Mouse (Mus musculus): ENCODE measurements at regions not wholly inside any gene's neighbourhood (a gene's known extent, or its start where the extent isn't known, plus 50 kb on each side); places are given as distances from the start of the nearest gene placed in this dataset.

- DNase-seq (ENCODE audit: low spot score in 2 of 2) = no peak
- intact Hi-C loops (cut with DNase I) = no loop called here
Measured at GRCm38 (mm10) chr1:128994655-128995054, 278.4 kb upstream of the Thsd7b start.

GRCm38 (mm10) chr1:128983411-128983810 is 289.7 kb upstream of the Thsd7b start:
- intact Hi-C loops (cut with DNase I) = no loop called here

GRCm38 (mm10) chr1:128975586-128975985 is 297.5 kb upstream of the Thsd7b start:
- DNase-seq (ENCODE audit: low spot score in 2 of 2) = no peak
- intact Hi-C loops (cut with DNase I) = no loop called here

More at GRCm38 (mm10) chr1:128983411-128983810, 289.7 kb upstream of the Thsd7b start:
- DNase-seq (ENCODE audit: low spot score in 2 of 2) = no peak

- DNase-seq (ENCODE audit: low spot score in 2 of 2) = no peak
- intact Hi-C loops (cut with DNase I) = no loop called here
Measured at GRCm38 (mm10) chr1:128951436-128951835, 321.7 kb upstream of the Thsd7b start.

GRCm38 (mm10) chr1:128950512-128950911 is 322.6 kb upstream of the Thsd7b start:
- intact Hi-C loops (cut with DNase I) = no loop called here
- DNase-seq (ENCODE audit: low spot score in 2 of 2) = no peak

GRCm38 (mm10) chr1:128914811-128915210 is 322.7 kb upstream of the Cxcr4 start:
- DNase-seq (ENCODE audit: low spot score in 2 of 2) = no peak
- intact Hi-C loops (cut with DNase I) = no loop called here

GRCm38 (mm10) chr1:128912532-128912931 is 320.4 kb upstream of the Cxcr4 start:
- intact Hi-C loops (cut with DNase I) = no loop called here
- no peak for DNase-seq (ENCODE audit: low spot score in 2 of 2)

GRCm38 (mm10) chr1:128907566-128907965 is 315.5 kb upstream of the Cxcr4 start:
- intact Hi-C loops (cut with DNase I) = no loop called here
- no peak for DNase-seq (ENCODE audit: low spot score in 2 of 2)

GRCm38 (mm10) chr1:128898025-128898424 is 305.9 kb upstream of the Cxcr4 start:
- intact Hi-C loops (cut with DNase I) = no loop called here
- DNase-seq (ENCODE audit: low spot score in 2 of 2) = no peak

GRCm38 (mm10) chr1:128894546-128894945 is 302.5 kb upstream of the Cxcr4 start:
- no peak for DNase-seq (ENCODE audit: low spot score in 2 of 2)
- intact Hi-C loops (cut with DNase I) = no loop called here

- intact Hi-C loops (cut with DNase I) = loop anchor here (5.0 to 10.0 kb wide), 2 partner anchors 197 to 364 kb away; no protein-coding TSS in a partner anchor
- DNase-seq (ENCODE audit: low spot score in 2 of 2) = peak in 1 of 2 experiments; percentile 36
Measured at GRCm38 (mm10) chr1:128878291-128878690, 286.2 kb upstream of the Cxcr4 start.

GRCm38 (mm10) chr1:128875289-128875688 is 283.2 kb upstream of the Cxcr4 start:
- intact Hi-C loops (cut with DNase I) = loop anchor here (5.0 to 10.0 kb wide), 2 partner anchors 200 to 367 kb away; no protein-coding TSS in a partner anchor
- peak in 1 of 2 experiments; percentile 33 for DNase-seq (ENCODE audit: low spot score in 2 of 2)

- intact Hi-C loops (cut with DNase I) = loop anchor here (5.0 to 10.0 kb wide), 2 partner anchors 201 to 1323 kb away; no protein-coding TSS in a partner anchor
- no peak for DNase-seq (ENCODE audit: low spot score in 2 of 2)
Measured at GRCm38 (mm10) chr1:128874190-128874589, 282.1 kb upstream of the Cxcr4 start.

GRCm38 (mm10) chr1:128868761-128869160 is 276.7 kb upstream of the Cxcr4 start:
- no peak for DNase-seq (ENCODE audit: low spot score in 2 of 2)
- intact Hi-C loops (cut with DNase I) = loop anchor here (10.0 kb wide), 1 partner anchor 1486 kb away; no protein-coding TSS in a partner anchor

- no peak for DNase-seq (ENCODE audit: low spot score in 2 of 2)
- intact Hi-C loops (cut with DNase I) = loop anchor here (10.0 kb wide), 1 partner anchor 1494 kb away; no protein-coding TSS in a partner anchor
Measured at GRCm38 (mm10) chr1:128860537-128860936, 268.4 kb upstream of the Cxcr4 start.

GRCm38 (mm10) chr1:128860094-128860493 is 268.0 kb upstream of the Cxcr4 start:
- no peak for DNase-seq (ENCODE audit: low spot score in 2 of 2)
- intact Hi-C loops (cut with DNase I) = loop anchor here (10.0 kb wide), 1 partner anchor 1495 kb away; no protein-coding TSS in a partner anchor

- intact Hi-C loops (cut with DNase I) = no loop called here
Measured at GRCm38 (mm10) chr1:128858661-128859060, 266.6 kb upstream of the Cxcr4 start.

GRCm38 (mm10) chr1:128856933-128857332 is 264.8 kb upstream of the Cxcr4 start:
- DNase-seq (ENCODE audit: low spot score in 2 of 2) = no peak
- intact Hi-C loops (cut with DNase I) = no loop called here

More at GRCm38 (mm10) chr1:128858661-128859060, 266.6 kb upstream of the Cxcr4 start:
- no peak for DNase-seq (ENCODE audit: low spot score in 2 of 2)

- DNase-seq (ENCODE audit: low spot score in 2 of 2) = no peak
- intact Hi-C loops (cut with DNase I) = no loop called here
Measured at GRCm38 (mm10) chr1:128854649-128855048, 262.6 kb upstream of the Cxcr4 start.

GRCm38 (mm10) chr1:128853286-128853685 is 261.2 kb upstream of the Cxcr4 start:
- intact Hi-C loops (cut with DNase I) = no loop called here
- DNase-seq (ENCODE audit: low spot score in 2 of 2) = no peak

GRCm38 (mm10) chr1:128837361-128837760 is 245.3 kb upstream of the Cxcr4 start:
- no peak for DNase-seq (ENCODE audit: low spot score in 2 of 2)
- intact Hi-C loops (cut with DNase I) = no loop called here

GRCm38 (mm10) chr1:128835510-128835909 is 243.4 kb upstream of the Cxcr4 start:
- no peak for DNase-seq (ENCODE audit: low spot score in 2 of 2)
- intact Hi-C loops (cut with DNase I) = no loop called here
